Mouse (Mus musculus) neural tube, embryonic 10.5 days (tissue): ENCODE measurements at regions not wholly inside any gene's neighbourhood (a gene's known extent, or its start where the extent isn't known, plus 50 kb on each side); places are given as distances from the start of the nearest gene placed in this dataset.

ENCODE experiments used
- DNase-seq: peaks from one replicate; pipeline ENCODE4 v3.0.0-alpha.2; 2017; ENCODE audit warnings: low spot score; ENCODE audit errors: extremely low spot score

DNA sequence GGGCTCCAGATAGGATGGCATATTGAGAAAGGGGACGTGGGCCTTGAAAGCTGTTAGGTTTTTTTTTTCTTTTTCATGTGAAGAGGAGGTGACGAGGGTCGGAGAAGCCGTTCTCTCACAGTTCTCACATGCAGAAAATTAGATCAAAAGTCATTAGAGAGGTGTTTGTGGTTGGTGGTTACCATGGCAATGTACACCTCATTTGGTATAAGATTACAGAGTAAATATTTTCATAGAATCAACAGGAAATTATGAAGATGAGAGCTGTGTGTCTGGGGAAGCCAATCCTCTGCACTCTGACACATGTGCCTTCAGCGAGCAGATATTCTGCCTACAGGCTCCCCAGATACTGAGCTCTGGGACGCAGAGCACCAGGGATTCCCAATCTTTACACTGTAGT, 232.5 kb downstream of the 3110018I06Rik start:
- DNase-seq, result no peak

DNA sequence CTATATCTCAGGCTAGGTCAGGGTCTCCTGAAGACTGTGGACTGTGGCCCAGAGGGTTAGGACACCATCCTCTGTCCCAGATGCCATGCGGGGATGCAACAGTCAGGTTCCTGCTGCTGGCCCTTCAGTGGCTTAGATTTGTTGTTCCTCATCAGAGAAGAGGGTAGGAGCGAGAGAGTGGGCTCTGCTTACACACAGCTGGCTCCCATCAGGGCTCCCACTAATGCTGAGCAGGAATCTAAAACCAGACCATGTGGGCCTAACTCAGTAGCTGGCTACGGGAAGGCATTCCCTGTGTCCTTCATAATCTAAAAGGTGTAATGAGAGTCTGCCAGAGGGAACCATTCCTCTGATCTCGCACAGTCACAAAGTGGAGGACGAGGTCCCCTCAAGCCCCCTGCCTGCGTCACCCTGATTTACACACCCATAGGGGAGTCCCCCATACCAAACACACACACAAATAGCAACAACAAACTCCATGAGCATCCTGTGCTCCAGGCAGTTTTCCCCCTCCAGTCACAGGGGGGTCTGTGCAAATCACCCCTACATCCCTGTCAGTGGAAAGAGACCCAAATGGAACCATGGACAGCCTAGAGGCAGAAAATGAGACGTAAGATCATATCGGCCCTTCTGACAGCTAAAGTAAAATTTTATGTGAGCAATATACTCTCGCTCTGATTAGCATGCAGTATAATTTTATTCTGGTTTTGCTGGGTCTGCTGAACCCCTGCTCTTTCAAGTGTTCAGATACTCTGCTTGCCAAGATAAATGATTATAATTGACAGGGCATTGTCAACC, 234.8 kb downstream of the 3110018I06Rik start:
- no peak for DNase-seq

- DNase-seq, result no peak
Observed at GRCm38 (mm10) chr12:107723860-107724320, 235.5 kb downstream of the 3110018I06Rik start.

- DNase-seq, result no peak
Observed at GRCm38 (mm10) chr12:107724467-107724866, 236.0 kb downstream of the 3110018I06Rik start.

DNA sequence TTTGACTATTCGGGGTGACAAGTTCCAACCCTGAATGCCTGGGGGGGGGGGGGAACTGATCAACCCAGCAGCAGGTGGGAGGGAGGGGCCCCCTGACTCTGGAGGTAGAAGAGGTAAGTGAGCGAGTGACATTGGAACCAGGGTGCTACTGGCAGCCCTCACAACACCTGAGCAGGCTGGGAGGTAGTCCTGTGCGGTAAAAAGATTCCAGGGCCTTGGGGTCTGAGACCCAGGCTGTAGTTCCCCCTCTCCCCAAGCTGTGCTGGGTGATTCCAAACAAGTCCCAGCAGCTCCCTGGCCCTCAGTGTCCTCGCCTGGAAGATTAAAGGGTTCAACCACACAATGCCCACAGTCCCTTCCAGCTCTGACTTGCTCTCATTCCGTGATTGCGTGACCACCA, 240.4 kb downstream of the 3110018I06Rik start:
- no peak for DNase-seq

DNA sequence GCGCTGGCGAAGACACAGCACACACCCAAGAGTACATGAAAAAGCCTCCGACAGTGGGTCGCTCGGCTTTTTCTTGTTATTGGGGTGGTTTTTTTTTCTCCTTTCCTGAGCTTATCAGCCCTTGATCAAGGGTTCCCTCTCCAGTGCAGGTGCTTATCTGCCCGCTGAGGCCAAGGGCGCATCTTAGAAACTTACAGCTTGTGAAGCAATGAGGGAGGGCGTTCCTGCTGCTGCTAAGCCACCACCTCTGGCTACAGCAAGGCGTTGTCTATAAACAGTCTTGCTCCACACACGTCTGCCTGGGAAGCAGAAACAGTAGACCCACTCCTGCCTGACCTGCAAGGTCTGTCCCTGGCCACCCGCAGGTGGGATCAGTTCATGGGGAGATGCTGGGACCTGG, 240.9 kb downstream of the 3110018I06Rik start:
- no peak for DNase-seq

- DNase-seq, result no peak
Observed at GRCm38 (mm10) chr12:107730940-107731339, 242.5 kb downstream of the 3110018I06Rik start.

- DNase-seq, result no peak
Observed at GRCm38 (mm10) chr12:107734536-107734935, 246.1 kb downstream of the 3110018I06Rik start.

GRCm38 (mm10) chr12:107742641-107743040, 254.2 kb downstream of the 3110018I06Rik start:
- no peak for DNase-seq

- no peak for DNase-seq
Observed at GRCm38 (mm10) chr12:107744822-107745221, 256.4 kb downstream of the 3110018I06Rik start.

DNA sequence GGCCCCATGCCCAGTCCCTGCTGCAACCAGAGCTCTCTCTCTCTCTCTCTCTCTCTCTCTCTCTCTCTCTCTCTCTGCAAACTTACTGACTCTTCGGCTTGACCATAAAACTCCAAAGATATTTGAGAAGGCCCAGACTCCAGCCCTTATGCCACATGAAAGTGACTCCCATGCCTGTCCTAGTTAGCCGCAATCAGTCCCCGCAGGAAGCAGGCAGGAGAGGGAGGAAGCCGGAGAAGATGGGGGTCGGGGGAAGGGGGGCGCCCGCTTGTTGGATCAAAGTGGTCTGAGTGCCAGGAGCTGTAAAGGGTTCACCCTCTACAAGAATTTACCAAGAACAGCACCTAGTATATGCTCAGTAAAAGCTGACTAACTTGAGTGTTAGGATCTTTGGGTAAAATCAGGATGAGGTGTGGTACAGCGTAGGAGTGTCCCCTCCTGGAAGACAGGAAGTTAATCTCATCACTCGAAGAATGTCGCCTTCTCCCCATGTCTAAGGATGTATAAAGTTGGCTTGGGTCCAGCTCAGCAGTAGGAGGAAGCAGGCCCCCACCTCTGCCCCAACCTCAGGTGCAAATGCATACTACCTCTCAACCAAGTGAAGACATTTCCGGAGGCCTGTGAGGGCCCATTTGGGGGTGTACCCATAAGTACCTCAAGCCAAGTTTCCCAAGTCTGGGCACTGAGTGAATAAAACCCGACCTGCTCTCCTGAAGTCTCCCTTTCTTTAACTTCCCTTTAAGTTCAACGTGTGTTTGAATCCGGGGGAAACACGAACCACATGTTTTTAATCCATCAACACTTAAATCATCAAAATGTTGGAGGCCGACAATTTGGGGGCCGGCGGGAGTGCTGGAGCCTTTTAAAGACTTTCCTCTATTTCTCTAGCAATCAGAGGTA, 254.7 kb downstream of the Bcl11b start:
- DNase-seq, result no peak

GRCm38 (mm10) chr12:107749381-107750085, 253.9 kb downstream of the Bcl11b start:
- no peak for DNase-seq

DNA sequence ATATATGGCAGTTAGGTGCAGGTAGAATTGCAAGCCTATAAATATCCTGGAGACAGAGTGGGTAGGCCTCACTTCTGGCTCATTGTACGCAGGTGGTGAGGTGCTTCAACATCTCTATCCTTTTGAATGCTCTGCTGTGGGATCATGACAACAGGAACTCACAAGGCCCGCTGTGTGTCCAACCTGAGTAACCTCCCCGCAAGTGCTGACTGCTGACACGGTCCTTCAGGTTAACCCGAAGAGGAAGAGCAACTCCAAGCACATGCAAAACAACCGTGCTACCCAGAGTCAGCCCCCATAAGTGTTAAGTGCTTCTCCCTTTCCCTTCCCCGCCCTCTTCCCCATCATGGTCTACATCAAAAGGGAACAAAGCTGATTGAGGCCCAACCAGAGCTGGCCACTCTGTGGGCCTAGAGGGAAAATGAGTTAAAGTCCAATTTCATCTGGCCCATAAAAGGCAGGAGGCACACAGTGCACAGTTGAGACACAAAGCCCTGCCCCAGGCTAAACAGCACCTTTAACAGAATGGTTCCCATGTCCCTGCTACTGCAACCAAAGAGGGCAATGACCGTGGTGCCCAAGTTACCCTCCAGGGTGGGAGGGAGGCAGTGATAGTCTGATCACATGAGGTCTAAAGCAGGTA, 253.0 kb downstream of the Bcl11b start:
- no peak for DNase-seq

DNA sequence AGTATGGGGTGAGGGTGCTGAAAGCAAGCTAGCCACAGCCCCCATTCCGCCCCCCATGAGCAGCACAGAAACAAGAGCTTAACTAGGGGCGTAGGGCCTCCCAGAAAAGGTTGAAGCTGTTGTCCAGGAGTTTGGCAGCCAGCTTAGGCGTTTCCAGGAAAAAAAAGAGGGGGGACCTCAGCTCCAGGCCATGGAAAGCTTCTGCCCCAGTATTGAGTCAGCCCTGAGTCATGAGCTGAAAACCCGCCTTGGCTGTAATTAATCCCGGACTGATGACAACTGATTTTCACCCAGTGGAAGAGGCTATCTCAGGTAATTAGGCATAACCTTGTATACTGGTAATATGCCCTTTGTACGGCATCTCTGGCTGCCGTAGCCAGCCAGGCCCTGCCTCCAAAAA, 251.3 kb downstream of the Bcl11b start:
- no peak for DNase-seq

DNA sequence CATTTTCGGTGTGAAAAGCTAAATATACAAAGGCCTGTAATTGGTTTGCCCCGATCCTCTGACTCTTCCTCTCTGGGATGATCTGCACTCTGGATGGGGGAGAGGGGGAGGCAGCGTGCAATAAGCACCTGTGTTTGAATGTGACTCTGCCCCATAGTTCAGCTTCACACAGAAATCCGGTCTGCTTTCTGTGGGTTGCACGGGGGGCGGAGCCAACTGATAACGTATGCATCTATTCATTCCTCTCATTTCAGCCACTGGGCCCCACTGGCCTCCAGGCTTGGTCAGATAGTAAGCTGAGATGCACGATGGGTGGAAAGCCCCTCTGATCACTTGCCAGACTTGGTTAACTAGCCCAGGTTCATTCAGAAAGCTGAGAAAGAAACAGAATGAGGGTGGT, 250.8 kb downstream of the Bcl11b start:
- DNase-seq, result no peak

- DNase-seq, result no peak
Observed at GRCm38 (mm10) chr12:107753022-107753421, 250.4 kb downstream of the Bcl11b start.

- no peak for DNase-seq
Observed at GRCm38 (mm10) chr12:107753536-107753935, 249.9 kb downstream of the Bcl11b start.

GRCm38 (mm10) chr12:107754885-107755284, 248.5 kb downstream of the Bcl11b start:
- DNase-seq, result no peak

DNA sequence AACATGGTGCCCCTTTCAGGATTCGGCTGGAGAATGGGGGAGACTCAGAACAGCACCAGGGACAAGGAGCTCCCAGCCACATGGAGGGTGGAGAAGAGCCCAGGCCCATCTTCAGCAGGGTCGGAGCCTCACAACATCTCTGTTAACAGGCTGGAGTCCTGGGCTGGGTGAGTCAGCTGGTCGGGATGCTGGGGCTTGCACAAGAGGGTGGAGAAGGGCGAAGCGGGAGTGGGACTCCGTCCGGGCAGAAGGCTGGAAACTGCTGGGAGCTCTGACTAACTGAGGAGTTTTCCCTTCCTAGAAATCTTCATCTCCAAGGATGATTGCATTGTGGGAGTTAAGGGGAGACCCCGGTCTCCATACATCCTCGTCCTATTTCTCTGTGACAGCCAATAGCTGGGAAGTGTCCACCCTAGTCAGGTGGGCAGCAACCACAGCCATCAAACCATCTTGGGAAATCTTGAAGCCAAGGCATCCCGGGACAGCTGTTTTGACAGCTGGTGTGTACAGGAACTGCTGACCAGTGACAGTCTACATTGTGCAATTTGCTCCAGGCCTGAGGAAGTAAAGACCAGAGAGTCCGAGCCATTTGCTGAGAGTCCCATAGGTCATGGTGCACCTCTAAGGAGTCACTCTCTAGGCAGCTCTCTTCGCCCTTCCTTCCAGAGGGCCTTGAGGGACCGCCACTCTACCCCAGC, 247.4 kb downstream of the Bcl11b start:
- no peak for DNase-seq

GRCm38 (mm10) chr12:107757184-107757583, 246.2 kb downstream of the Bcl11b start:
- no peak for DNase-seq
